Mouse (Mus musculus): ENCODE measurements at regions not wholly inside any gene's neighbourhood (a gene's known extent, or its start where the extent isn't known, plus 50 kb on each side); places are given as distances from the start of the nearest gene placed in this dataset.
"Not testable (repeated sequence)": the region's sequence is repeated elsewhere in the genome, so short reads cannot be mapped to it uniquely, and the experiment has no call there.

GRCm38 (mm10) chr13:113482911-113483310 is 135.5 kb downstream of the Snx18 start:
- no peak for DNase-seq (ENCODE audit: low read depth)
- no peak for TF ChIP-seq CTCF (IDR thresholded peaks at IDR 0.05; ENCODE audit: borderline replicate concordance, extremely low read depth, insufficient read depth, insufficient read length)
- TF ChIP-seq POLR2A (IDR thresholded peaks at IDR 0.05; ENCODE audit: borderline replicate concordance, extremely low read depth, insufficient read depth, insufficient read length, poor library complexity, severe bottlenecking), result no peak

GRCm38 (mm10) chr13:113477901-113478510 is 140.4 kb downstream of the Snx18 start:
- DNase-seq (ENCODE audit: low read depth), result peak; percentile 17
- TF ChIP-seq CTCF (IDR thresholded peaks at IDR 0.05; ENCODE audit: borderline replicate concordance, extremely low read depth, insufficient read depth, insufficient read length) (no peak), POLR2A (IDR thresholded peaks at IDR 0.05; ENCODE audit: borderline replicate concordance, extremely low read depth, insufficient read depth, insufficient read length, poor library complexity, severe bottlenecking) (no peak)

DNA sequence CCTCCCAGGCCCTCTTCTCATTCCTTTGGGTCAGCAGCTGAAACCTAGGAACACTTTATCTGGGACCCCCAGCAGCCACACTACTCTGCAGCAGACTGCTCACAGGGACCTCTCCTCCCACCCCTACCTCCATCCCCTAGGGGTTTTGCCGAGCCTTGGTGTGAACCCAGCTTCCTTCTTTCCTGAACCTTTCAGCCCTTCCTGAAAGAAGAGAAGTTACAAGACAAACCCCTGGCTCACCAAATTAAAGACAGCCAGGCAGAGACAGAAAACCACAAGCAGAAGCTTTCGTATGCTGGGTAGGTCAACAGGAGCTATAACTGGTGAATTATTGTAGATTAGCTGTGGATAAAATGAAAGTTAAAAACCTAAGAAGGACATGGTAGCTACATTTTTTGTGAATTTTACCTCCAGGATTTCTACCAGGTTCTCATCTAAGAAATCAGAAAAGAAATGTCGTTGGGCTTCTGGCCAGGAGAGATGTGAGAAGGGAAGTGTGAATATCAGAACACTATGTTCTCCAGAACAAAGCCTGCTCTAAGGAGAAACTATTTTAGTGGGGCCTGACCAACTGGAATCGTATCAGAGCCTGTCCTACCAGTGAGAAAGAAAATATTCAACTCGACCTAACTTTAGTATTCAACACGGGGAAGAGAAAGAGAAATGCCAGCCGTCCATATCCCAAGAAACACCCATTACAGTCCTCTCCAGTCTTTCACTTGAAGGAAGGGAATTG is 147.4 kb downstream of the Snx18 start:
- no peak for DNase-seq (ENCODE audit: low read depth)
- TF ChIP-seq POLR2A (IDR thresholded peaks at IDR 0.05; ENCODE audit: borderline replicate concordance, extremely low read depth, insufficient read depth, insufficient read length, poor library complexity, severe bottlenecking) (no peak), CTCF (IDR thresholded peaks at IDR 0.05; ENCODE audit: borderline replicate concordance, extremely low read depth, insufficient read depth, insufficient read length) (no peak)

DNA sequence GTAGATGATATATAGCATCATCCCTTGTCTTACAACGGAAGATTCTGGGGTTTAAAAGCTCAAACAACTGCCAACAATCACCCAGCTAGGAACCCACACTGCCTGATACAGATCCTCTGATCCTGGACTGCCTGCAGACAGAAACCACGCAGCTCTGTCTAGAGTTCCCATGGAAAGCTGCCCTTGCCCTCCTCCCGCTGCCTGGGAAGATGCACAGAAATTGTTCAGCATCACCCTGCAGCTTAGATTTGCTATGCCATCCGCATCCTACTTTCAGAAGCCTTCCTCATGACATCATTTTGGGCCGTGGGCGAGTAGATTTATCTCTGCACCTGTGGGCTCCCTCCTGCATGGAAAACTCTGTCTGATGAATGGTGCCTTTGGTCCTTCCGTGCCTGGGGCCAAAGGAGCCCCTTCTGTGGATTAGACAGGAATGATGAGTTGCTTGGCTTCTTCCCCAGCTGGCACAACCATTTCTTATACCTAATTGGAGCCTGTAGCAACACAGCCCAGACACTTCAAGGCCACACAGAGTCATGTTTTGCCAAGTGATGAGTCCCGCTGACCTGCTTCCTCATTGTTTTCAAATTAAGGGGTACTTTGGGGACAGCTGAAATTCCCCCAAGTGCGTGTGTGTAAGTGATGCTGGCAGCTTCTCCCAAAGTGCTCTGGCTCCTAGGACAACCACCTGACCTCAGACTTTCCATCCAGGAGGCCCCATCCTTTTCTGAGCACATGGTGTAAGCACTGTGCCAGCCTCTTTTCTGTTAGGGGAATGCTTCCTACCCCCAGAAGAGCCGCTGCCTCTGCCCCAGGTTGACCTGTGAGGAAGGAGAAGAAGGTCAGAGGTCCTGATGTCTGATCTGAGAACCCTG is 153.9 kb downstream of the Snx18 start:
- no peak for TF ChIP-seq CTCF (IDR thresholded peaks at IDR 0.05; ENCODE audit: borderline replicate concordance, extremely low read depth, insufficient read depth, insufficient read length)
- TF ChIP-seq POLR2A (IDR thresholded peaks at IDR 0.05; ENCODE audit: borderline replicate concordance, extremely low read depth, insufficient read depth, insufficient read length, poor library complexity, severe bottlenecking), result no peak
- peak; percentile 65 for DNase-seq (ENCODE audit: low read depth)

- TF ChIP-seq CTCF (IDR thresholded peaks at IDR 0.05; ENCODE audit: borderline replicate concordance, extremely low read depth, insufficient read depth, insufficient read length) (no peak), POLR2A (IDR thresholded peaks at IDR 0.05; ENCODE audit: borderline replicate concordance, extremely low read depth, insufficient read depth, insufficient read length, poor library complexity, severe bottlenecking) (no peak)
- DNase-seq (ENCODE audit: low read depth), result peak; percentile 26
Observed at GRCm38 (mm10) chr13:113463420-113463819, 154.9 kb downstream of the Snx18 start.

- TF ChIP-seq POLR2A (IDR thresholded peaks at IDR 0.05; ENCODE audit: borderline replicate concordance, extremely low read depth, insufficient read depth, insufficient read length, poor library complexity, severe bottlenecking), result no peak
- TF ChIP-seq CTCF (IDR thresholded peaks at IDR 0.05; ENCODE audit: borderline replicate concordance, extremely low read depth, insufficient read depth, insufficient read length), result no peak
- no peak for DNase-seq (ENCODE audit: low read depth)
Observed at GRCm38 (mm10) chr13:113454490-113455295, 161.7 kb downstream of the BC067074 start.

- no peak for DNase-seq (ENCODE audit: low read depth)
- no peak for TF ChIP-seq POLR2A (IDR thresholded peaks at IDR 0.05; ENCODE audit: borderline replicate concordance, extremely low read depth, insufficient read depth, insufficient read length, poor library complexity, severe bottlenecking)
- TF ChIP-seq CTCF (IDR thresholded peaks at IDR 0.05; ENCODE audit: borderline replicate concordance, extremely low read depth, insufficient read depth, insufficient read length), result no peak
Observed at GRCm38 (mm10) chr13:113448378-113448777, 155.4 kb downstream of the BC067074 start.

DNA sequence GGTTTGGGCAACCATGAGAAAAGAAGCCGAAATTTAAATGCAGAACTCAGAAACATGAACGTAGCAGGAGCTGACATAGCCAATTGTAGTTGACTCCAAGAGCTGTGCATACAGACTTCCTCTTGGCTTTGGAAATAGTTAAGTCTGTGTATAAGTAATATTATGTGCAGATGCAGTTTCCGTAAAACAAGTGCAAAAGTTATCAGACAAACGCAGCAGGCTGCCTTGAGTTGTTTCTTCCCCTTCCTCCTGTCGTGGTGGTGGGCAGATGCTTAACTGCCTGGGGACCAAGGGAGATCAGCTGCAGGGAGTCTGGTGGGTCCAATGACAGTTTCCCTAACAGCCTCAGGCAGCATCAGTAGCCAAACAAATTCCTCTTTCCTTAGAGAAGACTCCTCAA is 153.3 kb downstream of the BC067074 start:
- no peak for DNase-seq (ENCODE audit: low read depth)
- TF ChIP-seq CTCF (IDR thresholded peaks at IDR 0.05; ENCODE audit: borderline replicate concordance, extremely low read depth, insufficient read depth, insufficient read length) (no peak), POLR2A (IDR thresholded peaks at IDR 0.05; ENCODE audit: borderline replicate concordance, extremely low read depth, insufficient read depth, insufficient read length, poor library complexity, severe bottlenecking) (no peak)

- DNase-seq (ENCODE audit: low read depth), result not testable (repeated sequence)
Observed at GRCm38 (mm10) chr13:113444481-113444880, 151.5 kb downstream of the BC067074 start.

DNA sequence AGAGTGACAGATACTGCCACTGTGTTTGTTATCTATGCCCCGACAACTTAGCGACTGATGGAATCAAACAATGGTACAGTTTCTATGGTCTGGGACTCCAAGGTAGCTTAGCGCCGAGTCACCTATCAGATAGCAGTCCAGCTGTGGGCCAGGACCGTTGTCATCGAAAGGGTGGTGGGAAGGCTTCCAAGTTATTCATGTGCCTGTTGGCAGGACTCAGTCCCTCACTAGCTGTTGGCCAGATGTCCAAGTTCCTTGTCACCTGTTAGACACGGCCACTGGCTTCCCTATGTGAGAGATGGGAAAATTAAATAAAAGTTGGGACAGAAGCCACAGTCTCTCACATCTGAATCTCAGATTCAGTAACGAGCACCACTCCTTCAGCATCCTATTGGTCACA is 150.1 kb downstream of the BC067074 start:
- DNase-seq (ENCODE audit: low read depth), result no peak
- TF ChIP-seq POLR2A (IDR thresholded peaks at IDR 0.05; ENCODE audit: borderline replicate concordance, extremely low read depth, insufficient read depth, insufficient read length, poor library complexity, severe bottlenecking), result no peak
- TF ChIP-seq CTCF (IDR thresholded peaks at IDR 0.05; ENCODE audit: borderline replicate concordance, extremely low read depth, insufficient read depth, insufficient read length), result no peak

DNA sequence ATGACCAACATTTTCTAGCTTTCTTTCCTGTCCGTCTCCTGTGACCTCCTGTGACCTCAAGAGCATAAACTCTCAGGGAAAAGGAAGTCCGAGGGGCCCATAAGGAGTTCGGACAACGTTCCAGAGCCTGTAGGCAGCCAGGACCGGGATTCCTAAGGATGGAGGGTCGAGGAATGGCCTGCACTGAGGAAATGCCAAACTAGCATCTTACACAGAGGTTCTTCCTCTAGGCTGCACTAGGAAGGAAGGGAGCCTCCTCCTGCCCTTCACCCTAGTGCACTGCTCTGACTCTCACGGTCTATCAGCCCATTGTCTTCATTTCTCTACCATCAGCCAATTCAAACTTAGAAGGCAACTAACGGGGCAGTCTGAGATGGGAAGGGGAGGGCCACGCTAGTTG is 149.2 kb downstream of the BC067074 start:
- DNase-seq (ENCODE audit: low read depth), result no peak
- TF ChIP-seq CTCF (IDR thresholded peaks at IDR 0.05; ENCODE audit: borderline replicate concordance, extremely low read depth, insufficient read depth, insufficient read length) (no peak), POLR2A (IDR thresholded peaks at IDR 0.05; ENCODE audit: borderline replicate concordance, extremely low read depth, insufficient read depth, insufficient read length, poor library complexity, severe bottlenecking) (no peak)
